Mouse (Mus musculus): Measurements from ENCODE around the gene Slc9b2. TPM values are rescaled to one million over a fixed set of nuclear protein-coding genes. Genes with fewer than 3 reads are reported as not detected.

Slc9b2 gene
- 1 to 10 TPM; 4.4 to 4.6 TPM for total RNA-seq (2021)

GRCm38 (mm10) chr3:135307411-135308259, at the start of gene Slc9b2:
Gene Slc9b2, plus strand, starts transcription at chr3:135307700.
- intact Hi-C loops (cut with DNase I): no loop called here
- peak in 1 of 2 experiments; percentile 51 for DNase-seq (ENCODE audit: extremely low spot score in 1 of 2, low spot score in 2 of 2)

GRCm38 (mm10) chr3:135258919-135259318, 48.6 kb upstream of the Slc9b2 start:
- intact Hi-C loops (cut with DNase I): no loop called here
- DNase-seq (ENCODE audit: extremely low spot score in 1 of 2, low spot score in 2 of 2): no peak

- intact Hi-C loops (cut with DNase I): no loop called here
- DNase-seq (ENCODE audit: extremely low spot score in 1 of 2, low spot score in 2 of 2): no peak
Measured at GRCm38 (mm10) chr3:135260233-135260632, 47.3 kb upstream of the Slc9b2 start.

GRCm38 (mm10) chr3:135268616-135269015, 38.9 kb upstream of the Slc9b2 start:
- intact Hi-C loops (cut with DNase I): no loop called here

GRCm38 (mm10) chr3:135269391-135269990, 38.0 kb upstream of the Slc9b2 start:
- DNase-seq (ENCODE audit: extremely low spot score in 1 of 2, low spot score in 2 of 2): no peak
- intact Hi-C loops (cut with DNase I): no loop called here

More at GRCm38 (mm10) chr3:135268616-135269015, 38.9 kb upstream of the Slc9b2 start:
- DNase-seq (ENCODE audit: extremely low spot score in 1 of 2, low spot score in 2 of 2): no peak

- peak in 1 of 2 experiments; percentile 38 for DNase-seq (ENCODE audit: extremely low spot score in 1 of 2, low spot score in 2 of 2)
- intact Hi-C loops (cut with DNase I): no loop called here
Measured at GRCm38 (mm10) chr3:135272627-135273026, 34.9 kb upstream of the Slc9b2 start.

- no peak for DNase-seq (ENCODE audit: extremely low spot score in 1 of 2, low spot score in 2 of 2)
- intact Hi-C loops (cut with DNase I): no loop called here
Measured at GRCm38 (mm10) chr3:135273047-135273446, 34.5 kb upstream of the Slc9b2 start.

GRCm38 (mm10) chr3:135280160-135280559, 27.3 kb upstream of the Slc9b2 start:
- intact Hi-C loops (cut with DNase I): loop anchor here (10.0 kb wide), 2 partner anchors 305 to 575 kb away; no protein-coding TSS in a partner anchor

GRCm38 (mm10) chr3:135280669-135281415, 26.7 kb upstream of the Slc9b2 start, which contains the start of gene Bdh2:
Gene Bdh2, plus strand, starts transcription at chr3:135281221.
- DNase-seq (ENCODE audit: extremely low spot score in 1 of 2, low spot score in 2 of 2): peak; percentile 73 to 80
- intact Hi-C loops (cut with DNase I): loop anchor here (10.0 kb wide), 2 partner anchors 304 to 574 kb away; no protein-coding TSS in a partner anchor

More at GRCm38 (mm10) chr3:135280160-135280559, 27.3 kb upstream of the Slc9b2 start:
- DNase-seq (ENCODE audit: extremely low spot score in 1 of 2, low spot score in 2 of 2): no peak

- intact Hi-C loops (cut with DNase I): loop anchor here (10.0 kb wide), 2 partner anchors 303 to 573 kb away; no protein-coding TSS in a partner anchor
- DNase-seq (ENCODE audit: extremely low spot score in 1 of 2, low spot score in 2 of 2): no peak
Measured at GRCm38 (mm10) chr3:135281701-135282100, 25.8 kb upstream of the Slc9b2 start.

GRCm38 (mm10) chr3:135285256-135285655, 22.2 kb upstream of the Slc9b2 start:
- DNase-seq (ENCODE audit: extremely low spot score in 1 of 2, low spot score in 2 of 2): no peak
- intact Hi-C loops (cut with DNase I): loop anchor here (10.0 kb wide), 2 partner anchors 300 to 570 kb away; no protein-coding TSS in a partner anchor

GRCm38 (mm10) chr3:135285807-135286206, 21.7 kb upstream of the Slc9b2 start:
- no peak for DNase-seq (ENCODE audit: extremely low spot score in 1 of 2, low spot score in 2 of 2)
- intact Hi-C loops (cut with DNase I): loop anchor here (10.0 kb wide), 2 partner anchors 299 to 569 kb away; no protein-coding TSS in a partner anchor

- no peak for DNase-seq (ENCODE audit: extremely low spot score in 1 of 2, low spot score in 2 of 2)
- intact Hi-C loops (cut with DNase I): loop anchor here (10.0 kb wide), 2 partner anchors 297 to 567 kb away; no protein-coding TSS in a partner anchor
Measured at GRCm38 (mm10) chr3:135288138-135288750, 19.3 kb upstream of the Slc9b2 start.

GRCm38 (mm10) chr3:135289148-135289547, 18.4 kb upstream of the Slc9b2 start:
- intact Hi-C loops (cut with DNase I): loop anchor here (10.0 kb wide), 2 partner anchors 296 to 566 kb away; no protein-coding TSS in a partner anchor
- DNase-seq (ENCODE audit: extremely low spot score in 1 of 2, low spot score in 2 of 2): no peak

GRCm38 (mm10) chr3:135290249-135290894, 17.1 kb upstream of the Slc9b2 start:
- DNase-seq (ENCODE audit: extremely low spot score in 1 of 2, low spot score in 2 of 2): peak; percentile 64 to 67
- intact Hi-C loops (cut with DNase I): loop anchor here (2.0 to 5.0 kb wide), 2 partner anchors 112 to 440 kb away; no protein-coding TSS in a partner anchor

GRCm38 (mm10) chr3:135293703-135294102, 13.8 kb upstream of the Slc9b2 start:
- intact Hi-C loops (cut with DNase I): loop anchor here (5.0 kb wide), 1 partner anchor 109 kb away; no protein-coding TSS in a partner anchor
- DNase-seq (ENCODE audit: extremely low spot score in 1 of 2, low spot score in 2 of 2): no peak

- DNase-seq (ENCODE audit: extremely low spot score in 1 of 2, low spot score in 2 of 2): no peak
- intact Hi-C loops (cut with DNase I): no loop called here
Measured at GRCm38 (mm10) chr3:135295559-135295958, 11.9 kb upstream of the Slc9b2 start.

GRCm38 (mm10) chr3:135298560-135298959, 8.9 kb upstream of the Slc9b2 start:
- DNase-seq (ENCODE audit: extremely low spot score in 1 of 2, low spot score in 2 of 2): no peak
- intact Hi-C loops (cut with DNase I): no loop called here

Measured in left cerebral cortex, postnatal 10 days (tissue).